Mouse (Mus musculus) spleen, adult 2 months (tissue): ENCODE results near the gene Lyst.

ENCODE experiments used
- CTCF ChIP-seq: fragments of 200-500 bp; IDR thresholded peaks from 2 replicates; pipeline ENCODE4 v1.5.1; 2011; ENCODE audit warnings: mild to moderate bottlenecking, inconsistent platforms; ENCODE audit not compliant: insufficient read depth, insufficient read length, insufficient replicate concordance; ENCODE audit errors: extremely low read depth
- POLR2A ChIP-seq: fragments of 200-500 bp; IDR thresholded peaks from 2 replicates; pipeline ENCODE4 v1.6.1; 2011; ENCODE audit warnings: low read depth, low read length, inconsistent platforms

GRCm38 (mm10) chr13:13567640-13568039, 22.6 kb upstream of the Lyst start:
- TF ChIP-seq CTCF (no peak), POLR2A (no peak)
